Mouse (Mus musculus) heart, embryonic 12.5 days (tissue): ENCODE data around the gene Stra6. TPM values are rescaled to one million over a fixed set of nuclear protein-coding genes. Genes with fewer than 3 reads are reported as not detected.

Experiments
- ATAC-seq: fragments of 200-750 bp; cut with Nextera tagmentation; 2 replicates; pipeline ENCODE4 v1.8.0; 2017; ENCODE audit warnings: moderate TSS enrichment, moderate library complexity; ENCODE audit not compliant: insufficient number of reproducible peaks, low FRiP score
- H3K27ac ChIP-seq: fragments of 300-500 bp; sonication (generic); 2 replicates; pipeline ENCODE4 v1.5.1; 2016; ENCODE audit warnings: mild to moderate bottlenecking, moderate library complexity; ENCODE audit not compliant: poor library complexity, severe bottlenecking
- H3K27me3 ChIP-seq: fragments of 300-500 bp; sonication (generic); replicated peaks from 2 replicates; pipeline ENCODE4 v1.6.1; 2016; ENCODE audit warnings: mild to moderate bottlenecking, moderate library complexity
- H3K36me3 ChIP-seq: fragments of 300-500 bp; sonication (generic); 2 replicates; pipeline ENCODE4 v1.6.1; 2016; ENCODE audit warnings: mild to moderate bottlenecking, moderate library complexity
- H3K4me1 ChIP-seq: fragments of 300-500 bp; sonication (generic); replicated peaks from 2 replicates; pipeline ENCODE4 v1.6.1; 2016; ENCODE audit warnings: mild to moderate bottlenecking
- H3K4me2 ChIP-seq: fragments of 300-500 bp; sonication (generic); 2 replicates; pipeline ENCODE4 v1.6.1; 2016; ENCODE audit warnings: mild to moderate bottlenecking, moderate library complexity
- H3K4me3 ChIP-seq: fragments of 300-500 bp; sonication (generic); 2 replicates; pipeline ENCODE4 v1.5.1; 2016; ENCODE audit warnings: mild to moderate bottlenecking
- H3K9ac ChIP-seq: fragments of 300-500 bp; sonication (generic); 2 replicates; pipeline ENCODE4 v1.6.1; 2016; ENCODE audit warnings: mild to moderate bottlenecking, moderate library complexity
- H3K9me3 ChIP-seq: fragments of 300-500 bp; sonication (generic); replicated peaks from 2 replicates; pipeline ENCODE4 v1.6.1; 2016; ENCODE audit warnings: mild to moderate bottlenecking, moderate library complexity
- WGBS: fragments of 180-500 bp; shearing (Covaris S2); methylation state at CpG from one replicate; pipeline ENCODE4 v1.1.7; 2016; 5-methylcytosine and 5-hydroxymethylcytosine counted together
- polyA plus RNA-seq: library from polyadenylated mRNA; unstranded; fragments of >200 nt; fragmentation: Nextera tagmentation; extraction: Ambion mirVana; gene quantifications from 2 replicates; pipeline ENCODE4 v1.2.1, GENCODE M21; 2016

Gene Stra6
- polyA plus RNA-seq, 1 experiment from 2014 or later = 1.00 TPM

DNA sequence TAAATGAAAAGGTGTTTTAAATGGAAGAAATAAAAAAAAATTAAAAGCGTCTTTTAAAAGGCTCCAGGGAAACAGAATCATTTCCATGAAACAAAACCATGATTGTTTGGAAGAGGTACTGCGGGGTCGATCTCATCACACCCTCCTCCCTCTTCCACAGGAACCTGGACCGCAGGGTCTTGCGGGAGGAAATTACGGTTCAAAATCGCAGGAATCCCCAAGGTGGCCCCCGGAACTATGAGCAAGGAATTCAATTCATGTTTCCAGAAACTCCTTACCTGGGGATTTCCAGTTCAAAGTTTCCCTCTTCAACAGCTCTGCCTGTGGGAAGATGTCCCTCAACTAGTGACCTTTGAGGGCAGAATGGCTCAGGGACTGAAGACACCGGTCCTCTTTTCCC lies 50.4 kb downstream of the Stra6 start:
- 13% methylated on average over 9 of the region's 9 CpGs for WGBS
- Histone ChIP-seq H3K9me3 (no peaks in the 10 kb centered on the region), H3K4me2 (peak overlapping the region; percentile 59; the same call in 1 of the 2 replicates), H3K36me3 (no peaks in the 10 kb centered on the region), H3K9ac (no peak overlapping the region), H3K4me3 (no peak overlapping the region), H3K27ac (no peak overlapping the region), H3K4me1 (peaks cover 55% of the 10 kb centered on the region), H3K27me3 (peaks cover 56% of the 10 kb centered on the region)
- ATAC-seq = no peak

DNA sequence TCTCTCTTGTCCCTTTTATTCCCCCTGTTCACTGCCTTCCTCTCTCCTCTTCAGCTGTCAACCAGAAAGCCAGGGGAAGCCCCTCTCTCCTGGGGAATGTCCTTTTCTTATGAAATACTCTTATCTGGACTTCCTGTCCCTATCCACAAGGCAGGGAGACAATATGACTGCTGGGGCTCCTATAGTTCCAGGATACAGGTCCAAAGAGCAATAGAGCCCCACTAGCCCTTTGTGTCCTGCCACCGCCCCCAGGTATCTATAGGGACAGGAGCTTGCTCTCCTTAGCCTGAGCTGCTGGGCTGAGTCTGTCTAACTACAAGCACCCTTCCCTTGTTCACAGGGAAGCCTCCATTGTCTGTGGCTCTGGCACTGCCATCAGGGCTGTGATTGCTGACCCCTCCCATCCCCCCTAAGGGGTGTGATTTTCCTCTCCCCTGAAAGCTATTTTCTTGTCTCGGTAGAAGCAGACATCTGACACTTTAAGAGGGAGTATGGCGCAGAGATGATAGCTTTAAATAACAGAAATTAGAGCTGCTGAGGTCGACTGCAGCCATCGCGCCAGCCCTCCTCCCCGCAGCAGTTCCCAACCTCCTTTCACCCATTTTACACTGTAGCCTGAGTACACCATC lies 51.8 kb downstream of the Stra6 start:
- Histone ChIP-seq H3K4me2 (no peak overlapping the region), H3K27me3 (peaks cover 56% of the 10 kb centered on the region), H3K27ac (no peak overlapping the region), H3K4me3 (no peak overlapping the region), H3K4me1 (peaks cover 58% of the 10 kb centered on the region), H3K9ac (no peak overlapping the region), H3K9me3 (no peaks in the 10 kb centered on the region), H3K36me3 (no peaks in the 10 kb centered on the region)
- 23% methylated on average over 7 of the region's 7 CpGs for WGBS
- ATAC-seq = no peak

DNA sequence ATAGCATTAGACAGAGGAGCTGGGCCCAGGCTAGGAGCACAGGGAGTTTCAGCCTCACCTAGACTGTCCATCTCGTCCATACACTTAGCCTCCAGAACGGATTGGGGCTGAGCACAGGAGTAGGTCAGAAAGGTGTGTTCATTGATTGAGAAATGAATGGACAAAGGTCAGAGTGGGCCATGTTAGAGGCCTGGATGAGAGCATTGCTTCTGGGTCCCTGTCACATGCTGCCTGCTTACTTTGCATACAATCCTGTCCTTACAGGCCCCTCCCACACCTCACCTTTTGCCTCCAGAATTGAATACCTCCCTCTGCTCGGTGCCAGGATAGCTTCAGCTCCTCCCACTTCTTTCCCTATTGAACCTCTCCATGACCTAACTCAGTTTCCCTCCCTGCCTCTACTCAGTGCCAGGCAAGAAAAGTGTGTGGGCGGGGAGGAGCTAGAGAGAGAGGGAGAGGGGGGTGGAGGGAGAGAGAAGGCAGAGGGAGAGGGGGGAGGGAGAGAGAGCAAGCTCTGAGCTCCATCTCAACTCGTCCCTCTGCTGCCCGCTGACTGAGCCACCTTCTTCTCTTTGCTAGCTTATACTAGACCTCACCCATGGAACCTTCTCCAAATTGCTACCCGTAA lies 52.5 kb downstream of the Stra6 start:
- no peak overlapping the region for H3K4me3 ChIP-seq
- no peaks in the 10 kb centered on the region for H3K36me3 ChIP-seq
- H3K9me3 ChIP-seq = no peaks in the 10 kb centered on the region
- no peak overlapping the region for H3K27ac ChIP-seq
- H3K4me2 ChIP-seq = no peak overlapping the region
- peaks cover 56% of the 10 kb centered on the region for H3K27me3 ChIP-seq
- peaks cover 58% of the 10 kb centered on the region for H3K4me1 ChIP-seq
- H3K9ac ChIP-seq = no peak overlapping the region
- no peak for ATAC-seq
- WGBS = 45% methylated on average over 7 of the region's 7 CpGs

DNA sequence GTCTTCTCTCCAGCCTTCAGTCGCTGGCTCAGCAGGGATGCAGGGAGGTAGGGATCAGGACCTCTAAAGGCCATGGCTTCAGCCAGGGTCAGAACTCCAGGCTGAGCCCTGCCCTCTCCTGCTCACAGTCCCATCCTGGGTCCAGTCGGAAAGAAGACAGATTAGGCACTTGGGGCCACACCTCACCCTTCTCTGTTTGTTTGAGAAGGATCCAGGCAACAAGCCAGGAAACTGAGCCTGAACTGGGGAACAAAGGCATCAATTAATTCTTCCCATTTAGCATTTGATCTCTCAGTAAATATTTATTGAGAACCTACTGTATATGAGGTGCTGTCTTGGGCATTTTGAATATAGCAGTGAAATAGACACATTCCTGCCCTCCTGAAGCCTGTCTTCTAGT lies 55.1 kb downstream of the Stra6 start, which contains the start of gene Ccdc33:
Gene Ccdc33 (minus strand): TSS at position 153 of the 400 bp plus-strand sequence.
- Histone ChIP-seq H3K4me3 (no peak within 1 kb of the TSS), H3K4me2 (no peak within 1 kb of the TSS), H3K27ac (no peak within 1 kb of the TSS), H3K9ac (no peak within 1 kb of the TSS), H3K4me1 (peaks cover 43% of the 10 kb centered on the region), H3K9me3 (no peaks in the 10 kb centered on the region), H3K36me3 (no peaks in the 10 kb centered on the region), H3K27me3 (peaks cover 53% of the 10 kb centered on the region)
- WGBS = 28% methylated on average over 2 of the region's 2 CpGs
- no peak for ATAC-seq

DNA sequence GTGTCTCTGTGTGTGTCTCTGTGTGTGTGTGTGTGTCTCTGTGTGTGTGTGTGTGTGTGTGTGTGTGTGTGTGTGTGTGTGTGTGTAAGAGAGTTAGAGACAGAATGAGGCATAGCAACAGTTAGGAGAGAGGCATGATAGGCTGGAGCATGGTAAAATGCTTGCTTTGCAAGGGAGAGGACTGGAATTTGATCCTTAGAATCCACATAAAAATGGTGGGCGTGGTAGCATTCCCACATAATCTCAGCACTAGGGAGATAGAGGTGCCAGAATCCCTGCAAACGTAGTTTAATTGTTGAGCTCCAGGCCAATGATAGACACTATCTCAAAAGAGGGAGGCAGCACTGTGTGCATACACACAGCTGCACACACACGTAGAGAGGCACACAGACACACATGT lies 61.5 kb downstream of the Stra6 start:
- no peaks in the 10 kb centered on the region for H3K36me3 ChIP-seq
- no peaks in the 10 kb centered on the region; the same call in 1 of the 2 replicates for H3K9me3 ChIP-seq
- 37% methylated on average over 3 of the region's 3 CpGs for WGBS
- peaks cover 44% of the 10 kb centered on the region for H3K4me1 ChIP-seq
- peaks cover 43% of the 10 kb centered on the region for H3K27me3 ChIP-seq
- H3K4me2 ChIP-seq = no peak overlapping the region
- no peak overlapping the region for H3K27ac ChIP-seq
- H3K4me3 ChIP-seq = no peak overlapping the region
- ATAC-seq = no peak
- no peak overlapping the region for H3K9ac ChIP-seq

DNA sequence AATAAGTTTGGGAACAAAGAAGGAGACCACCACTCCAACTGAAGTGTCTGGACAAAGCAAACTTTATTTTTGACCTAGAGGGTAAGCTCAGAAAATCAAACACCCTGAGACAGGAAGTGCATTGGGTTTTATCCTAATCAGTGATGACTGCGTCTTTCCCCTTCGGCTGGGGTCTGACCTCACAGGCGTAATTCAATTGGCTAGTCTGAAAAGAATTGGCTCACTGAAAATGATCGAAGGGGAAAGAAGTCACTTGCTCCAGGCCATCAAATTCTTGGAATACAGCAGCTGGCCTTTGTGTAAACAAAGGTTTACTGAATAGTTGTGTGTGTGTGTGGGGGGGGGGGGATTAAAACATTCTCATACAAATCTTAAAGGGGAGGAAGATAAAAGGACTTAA lies 62.2 kb downstream of the Stra6 start:
- 44% methylated on average over 4 of the region's 4 CpGs for WGBS
- Histone ChIP-seq H3K27me3 (peaks cover 51% of the 10 kb centered on the region), H3K4me2 (no peak overlapping the region), H3K27ac (no peak overlapping the region), H3K4me3 (no peak overlapping the region), H3K9me3 (no peaks in the 10 kb centered on the region; the same call in 1 of the 2 replicates), H3K9ac (no peak overlapping the region), H3K36me3 (no peaks in the 10 kb centered on the region), H3K4me1 (peaks cover 40% of the 10 kb centered on the region)
- ATAC-seq = no peak

DNA sequence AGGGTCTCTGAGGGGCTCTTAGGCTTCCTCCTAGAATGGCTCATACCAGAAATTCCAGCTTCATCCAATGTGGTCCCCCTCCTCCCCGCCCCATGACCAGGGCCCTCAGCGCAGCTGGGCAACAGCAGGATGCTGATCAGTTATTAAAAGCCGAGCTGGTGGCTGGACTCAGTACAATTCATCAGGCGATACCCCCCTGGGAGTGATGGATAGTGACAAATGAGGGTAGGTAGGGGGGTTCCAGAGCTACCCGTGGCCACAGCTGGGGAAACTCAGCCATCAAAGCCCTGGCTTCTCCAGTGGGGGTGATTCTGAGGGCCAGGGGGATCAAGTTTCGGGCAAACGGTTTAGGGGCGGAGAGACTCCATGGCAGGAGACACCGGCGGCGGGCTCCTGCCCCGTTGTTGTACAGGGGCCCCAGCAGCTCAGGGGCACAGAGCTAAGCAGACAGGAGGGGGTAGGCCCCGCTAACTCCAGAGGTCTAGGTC lies 65.4 kb downstream of the Stra6 start:
- H3K27ac ChIP-seq = no peak overlapping the region
- H3K27me3 ChIP-seq = peaks cover 65% of the 10 kb centered on the region
- peak overlapping the region; percentile 38 for H3K4me2 ChIP-seq
- H3K4me3 ChIP-seq = peak overlapping the region; percentile 17; the same call in 1 of the 2 replicates
- peaks cover 57% of the 10 kb centered on the region for H3K4me1 ChIP-seq
- 8% methylated on average over 13 of the region's 13 CpGs for WGBS
- no peaks in the 10 kb centered on the region; the same call in 1 of the 2 replicates for H3K9me3 ChIP-seq
- peak overlapping the region; percentile 32; the same call in 1 of the 2 replicates for H3K9ac ChIP-seq
- no peak for ATAC-seq
- no peaks in the 10 kb centered on the region for H3K36me3 ChIP-seq

DNA sequence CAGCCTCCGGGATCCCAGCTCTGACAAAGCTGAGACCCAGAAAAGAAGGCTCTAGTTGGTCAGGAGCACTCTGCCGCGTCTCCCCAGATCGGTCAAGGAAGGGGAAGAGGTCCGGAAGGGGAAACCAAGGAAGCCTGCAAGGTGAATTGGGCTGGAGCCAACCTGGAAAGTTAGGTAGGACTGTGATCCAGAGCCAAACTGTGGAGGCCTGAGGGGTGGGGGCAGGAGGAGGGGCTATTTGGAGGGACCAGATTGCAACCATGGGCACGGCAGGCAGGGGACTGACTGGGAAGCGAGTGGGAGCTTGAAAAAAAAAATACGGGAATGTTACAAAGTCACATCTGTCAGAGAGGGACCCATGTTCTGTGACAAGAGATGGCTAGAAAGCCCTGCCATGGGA lies 65.9 kb downstream of the Stra6 start:
- Histone ChIP-seq H3K9me3 (no peaks in the 10 kb centered on the region; the same call in 1 of the 2 replicates), H3K4me3 (no peak overlapping the region), H3K36me3 (no peaks in the 10 kb centered on the region), H3K4me1 (peaks cover 60% of the 10 kb centered on the region), H3K27me3 (peaks cover 68% of the 10 kb centered on the region), H3K27ac (no peak overlapping the region), H3K9ac (peak overlapping the region; percentile 32; the same call in 1 of the 2 replicates), H3K4me2 (peak overlapping the region; percentile 38)
- 23% methylated on average over 8 of the region's 8 CpGs for WGBS
- no peak for ATAC-seq

DNA sequence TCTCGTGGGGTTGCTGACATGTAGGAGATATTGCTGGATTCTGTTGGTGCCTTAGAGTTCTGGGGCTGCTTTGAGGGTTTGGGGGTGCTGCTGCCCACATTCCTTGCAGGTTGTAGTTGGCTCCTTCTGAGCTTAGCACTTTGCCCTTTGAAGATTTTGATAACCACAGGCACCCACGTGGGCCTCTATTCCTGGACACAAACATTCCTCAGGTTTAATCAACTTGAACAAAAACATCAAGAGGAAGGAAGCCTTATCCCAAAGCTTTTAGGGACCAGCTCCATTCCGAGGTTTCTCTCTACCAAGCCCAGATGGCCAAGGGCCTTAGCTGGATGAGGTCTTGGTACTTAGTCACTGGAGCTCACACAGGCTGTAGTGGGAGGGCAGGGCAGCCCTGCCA lies 67.3 kb downstream of the Stra6 start:
- no peak for ATAC-seq
- Histone ChIP-seq H3K9ac (no peak overlapping the region), H3K4me1 (peaks cover 56% of the 10 kb centered on the region), H3K27ac (no peak overlapping the region), H3K4me2 (no peak overlapping the region), H3K4me3 (no peak overlapping the region), H3K36me3 (no peaks in the 10 kb centered on the region), H3K9me3 (no peaks in the 10 kb centered on the region; the same call in 1 of the 2 replicates), H3K27me3 (peaks cover 77% of the 10 kb centered on the region)
- WGBS = 18% methylated on average over 3 of the region's 3 CpGs

DNA sequence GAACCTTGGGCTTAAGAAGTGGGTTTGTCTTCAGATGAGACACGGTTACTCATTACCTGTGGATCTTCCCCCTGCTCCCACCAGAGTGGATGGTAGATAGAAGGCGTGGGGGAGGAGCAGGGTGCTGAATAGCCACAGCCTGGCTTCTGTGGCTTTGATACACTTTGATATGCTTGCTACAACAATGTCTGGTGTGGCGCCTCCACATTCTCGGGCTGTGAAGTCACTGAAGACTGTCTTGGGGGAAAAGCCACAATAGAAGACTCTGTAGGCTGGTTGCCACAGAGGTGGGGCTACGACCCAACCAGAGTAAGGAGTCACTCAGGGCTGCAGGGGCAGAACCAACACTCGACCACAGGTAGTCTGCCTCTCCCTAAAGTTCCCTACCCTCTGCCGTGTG lies 68.1 kb downstream of the Stra6 start:
- Histone ChIP-seq H3K27ac (no peak overlapping the region), H3K9ac (no peak overlapping the region), H3K4me2 (no peak overlapping the region), H3K4me1 (peaks cover 64% of the 10 kb centered on the region), H3K4me3 (no peak overlapping the region), H3K36me3 (no peaks in the 10 kb centered on the region), H3K9me3 (no peaks in the 10 kb centered on the region; the same call in 1 of the 2 replicates), H3K27me3 (peaks cover 85% of the 10 kb centered on the region)
- no peak for ATAC-seq
- 58% methylated on average over 7 of the region's 7 CpGs for WGBS
